Mouse (Mus musculus) neural tube, embryonic 11.5 days (tissue): ENCODE measurements around the gene Slc35a3. TPM values are rescaled to one million over a fixed set of nuclear protein-coding genes. Genes with fewer than 3 reads are reported as not detected.
"Not testable (repeated sequence)": the region's sequence is repeated elsewhere in the genome, so short reads cannot be mapped to it uniquely, and the experiment has no call there.

Experiments
- ATAC-seq: fragments of 200-750 bp; cut with Nextera tagmentation; 2 replicates; pipeline ENCODE4 v1.8.0; 2017; ENCODE audit warnings: moderate number of reproducible peaks, mild to moderate bottlenecking, moderate TSS enrichment, moderate library complexity; ENCODE audit not compliant: insufficient read depth, low FRiP score, low TSS enrichment
- DNase-seq: peaks from one replicate; pipeline ENCODE4 v3.0.0-alpha.2; 2015; ENCODE audit warnings: low spot score
- H3K27ac ChIP-seq: fragments of 300-500 bp; sonication (generic); 2 replicates; pipeline ENCODE4 v1.5.1; 2014; ENCODE audit warnings: low read depth, mild to moderate bottlenecking, low read length
- H3K27me3 ChIP-seq: fragments of 300-500 bp; sonication (generic); 2 replicates; pipeline ENCODE4 v1.6.1; 2014; ENCODE audit warnings: mild to moderate bottlenecking, low read length, mixed read lengths; ENCODE audit not compliant: control insufficient read depth, insufficient read depth
- H3K36me3 ChIP-seq: fragments of 300-500 bp; sonication (generic); 2 replicates; pipeline ENCODE4 v1.6.1; 2014; ENCODE audit warnings: mild to moderate bottlenecking, low read length, moderate library complexity, mixed read lengths; ENCODE audit not compliant: control insufficient read depth, insufficient read depth
- H3K4me1 ChIP-seq: fragments of 300-500 bp; sonication (generic); 2 replicates; pipeline ENCODE4 v1.6.1; 2014; ENCODE audit warnings: low read length, mixed read lengths; ENCODE audit not compliant: control insufficient read depth, insufficient read depth
- H3K4me2 ChIP-seq: fragments of 300-500 bp; sonication (generic); 2 replicates; pipeline ENCODE4 v1.6.1; 2014; ENCODE audit warnings: low read depth, mild to moderate bottlenecking, moderate library complexity
- H3K4me3 ChIP-seq: fragments of 300-500 bp; sonication (generic); 2 replicates; pipeline ENCODE4 v1.5.1; 2014; ENCODE audit warnings: low read depth, low read length
- H3K9ac ChIP-seq: fragments of 300-500 bp; sonication (generic); 2 replicates; pipeline ENCODE4 v1.6.1; 2014; ENCODE audit warnings: mild to moderate bottlenecking, low read length
- H3K9me3 ChIP-seq: fragments of 300-500 bp; sonication (generic); 2 replicates; pipeline ENCODE4 v1.6.1; 2016; ENCODE audit warnings: low read length; ENCODE audit not compliant: control insufficient read depth
- WGBS: fragments of 180-500 bp; shearing (Covaris S2); extraction: QIAGEN DNeasy Blood & Tissue Kit; methylation state at CpG from one replicate; pipeline ENCODE4 v1.1.7; 2014; 5-methylcytosine and 5-hydroxymethylcytosine counted together
- polyA plus RNA-seq: library from polyadenylated mRNA; unstranded; fragments of >200 nt; fragmentation: Nextera tagmentation; extraction: Ambion mirVana; gene quantifications from 2 replicates; pipeline ENCODE4 v1.2.1, GENCODE M21; 2014

Gene Slc35a3
- 8.8 and 8.9 TPM in 2 replicates for polyA plus RNA-seq

DNA sequence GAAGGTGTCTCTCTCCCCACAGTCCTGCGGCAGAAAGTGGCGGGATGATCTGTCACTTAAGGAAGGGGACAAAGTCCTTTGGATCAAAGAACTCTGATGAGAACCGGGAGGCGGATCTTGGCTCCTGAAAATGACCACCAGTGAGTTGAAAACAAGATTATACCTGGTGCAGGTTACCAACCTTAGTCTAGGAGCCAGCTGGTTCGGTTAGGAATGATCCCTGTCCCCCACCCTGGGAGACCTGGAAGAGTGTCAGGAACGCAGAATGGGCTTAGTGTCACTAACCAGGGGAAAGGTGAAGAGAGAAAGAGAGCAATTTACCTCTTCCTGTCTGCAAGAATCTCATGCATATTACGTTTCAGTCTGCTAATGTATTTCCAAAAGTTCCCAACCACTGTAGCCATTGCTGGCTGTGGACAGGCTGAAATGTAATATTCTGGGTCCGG, at the start of gene Slc35a3:
Gene Slc35a3, minus strand, starts transcription at position 396 of the 446 bp plus-strand sequence.
- no peaks in the 10 kb centered on the region for H3K9me3 ChIP-seq
- H3K36me3 ChIP-seq, result no peaks in the 10 kb centered on the region
- H3K4me1 ChIP-seq, result peaks cover 9% of the 10 kb centered on the region
- ATAC-seq (no peak; the same call in 1 of the 2 replicates), DNase-seq (no peak)
- no peaks in the 10 kb centered on the region for H3K27me3 ChIP-seq
- H3K27ac ChIP-seq, result peak within 1 kb of the TSS; percentile 35
- H3K9ac ChIP-seq, result peak within 1 kb of the TSS; percentile 88
- peak within 1 kb of the TSS; percentile 89 for H3K4me3 ChIP-seq
- WGBS, result 4% methylated on average over 8 of the region's 8 CpGs
- H3K4me2 ChIP-seq, result peak within 1 kb of the TSS; percentile 63

DNA sequence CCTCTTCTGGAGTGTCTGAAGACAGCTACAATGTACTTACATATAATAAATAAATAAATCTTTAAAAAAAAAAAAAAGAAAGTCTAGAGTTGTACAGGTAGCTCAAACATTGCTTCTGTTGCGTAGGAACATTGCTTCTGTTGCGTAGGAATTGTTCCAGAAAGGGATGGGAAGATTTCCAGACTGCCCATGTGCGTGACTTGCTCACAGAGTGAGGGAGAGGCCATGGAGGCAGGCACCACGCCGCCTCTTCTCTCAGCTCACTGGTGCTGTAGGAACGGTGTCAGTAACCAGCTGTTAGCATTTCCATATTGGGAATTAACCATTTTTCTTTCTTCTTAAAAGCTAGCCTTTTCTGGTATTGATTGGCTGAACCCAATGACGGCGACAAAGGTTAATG, 40.2 kb upstream of the Slc35a3 start:
- H3K4me2 ChIP-seq, result no peak overlapping the region
- H3K9me3 ChIP-seq, result no peaks in the 10 kb centered on the region
- no peak for ATAC-seq
- no peak overlapping the region for H3K4me3 ChIP-seq
- H3K27ac ChIP-seq, result no peak overlapping the region
- no peaks in the 10 kb centered on the region for H3K27me3 ChIP-seq
- no peak overlapping the region for H3K9ac ChIP-seq
- WGBS, result 94% methylated on average over 8 of the region's 8 CpGs
- H3K36me3 ChIP-seq, result no peaks in the 10 kb centered on the region; the same call in 1 of the 2 replicates
- no peak for DNase-seq
- H3K4me1 ChIP-seq, result no peaks in the 10 kb centered on the region

DNA sequence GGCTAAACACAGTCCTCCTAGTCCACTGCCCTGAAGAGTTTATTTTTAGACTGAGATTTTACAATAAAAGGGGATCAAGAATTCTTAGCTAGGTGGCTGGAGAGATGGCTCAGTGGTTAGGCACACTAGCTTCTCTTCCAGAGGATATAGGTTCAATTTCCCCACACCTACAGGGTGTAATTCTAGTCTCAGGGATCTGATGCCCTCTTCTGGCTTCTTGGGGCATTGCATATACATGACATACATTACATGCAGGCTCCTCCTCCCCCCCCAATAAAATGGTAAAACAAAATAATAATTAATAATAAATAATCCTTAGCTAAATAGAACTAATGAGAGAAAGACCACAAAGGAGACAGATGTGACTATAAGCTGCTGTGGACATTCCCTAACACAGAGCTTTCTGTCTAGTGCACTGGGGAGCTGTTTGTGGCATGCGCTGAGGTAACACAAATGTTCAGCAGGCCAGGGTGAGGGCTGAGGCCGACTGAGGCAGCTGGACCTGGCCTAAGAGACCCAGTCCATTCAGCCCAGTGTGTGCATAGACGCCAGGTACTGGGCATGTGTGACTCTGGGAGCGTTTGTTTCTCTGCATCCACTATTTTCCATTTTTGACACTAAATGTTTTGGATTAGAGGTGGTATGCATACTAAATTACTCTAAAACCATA, 38.7 kb upstream of the Slc35a3 start:
- 80% methylated on average over 4 of the region's 4 CpGs for WGBS
- Histone ChIP-seq H3K4me2 (no peak overlapping the region), H3K27ac (no peak overlapping the region), H3K27me3 (no peaks in the 10 kb centered on the region), H3K9ac (no peak overlapping the region), H3K4me1 (no peaks in the 10 kb centered on the region), H3K36me3 (no peaks in the 10 kb centered on the region; the same call in 1 of the 2 replicates), H3K4me3 (no peak overlapping the region), H3K9me3 (no peaks in the 10 kb centered on the region)
- ATAC-seq (peak; percentile 57; the same call in 1 of the 2 replicates), DNase-seq (peak; percentile 35)

DNA sequence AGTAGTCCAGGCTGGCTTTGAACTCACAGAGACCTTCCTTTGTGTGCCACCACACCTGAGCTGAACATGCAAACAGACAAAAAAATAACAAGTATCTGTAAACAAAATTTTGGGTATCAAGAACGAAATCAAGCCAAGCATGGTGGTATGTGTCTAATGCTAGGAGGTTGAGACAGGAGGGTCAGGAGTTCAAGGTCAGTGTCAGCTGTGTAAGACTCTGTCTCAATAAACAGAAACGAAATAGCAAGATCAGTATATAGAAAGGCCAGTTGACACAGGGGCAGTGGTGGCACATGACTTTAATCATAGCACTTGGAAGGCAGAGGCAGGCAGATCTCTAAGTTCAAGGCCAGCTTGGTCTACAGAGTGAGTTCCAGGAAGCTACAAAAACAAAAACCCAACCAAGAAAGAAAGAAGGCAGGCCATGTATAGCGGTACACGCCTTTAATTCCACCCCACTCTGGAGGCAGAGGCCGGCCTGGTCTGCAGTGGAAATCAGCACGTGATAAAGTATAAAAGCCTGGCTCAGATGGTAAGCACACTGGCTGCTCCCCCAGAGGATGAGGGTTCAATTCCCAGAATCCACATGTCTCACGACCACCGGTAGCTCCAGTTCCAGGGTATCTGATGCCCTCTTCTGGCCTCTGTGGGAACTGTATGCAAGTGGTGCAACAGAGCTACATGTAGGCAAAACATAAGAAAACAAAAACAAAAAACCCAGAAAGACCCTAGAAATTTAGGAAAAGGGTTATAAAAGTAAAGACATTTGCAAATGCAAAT, 36.0 kb upstream of the Slc35a3 start:
- 53% methylated on average over 8 of the region's 8 CpGs for WGBS
- peak; percentile 73 for ATAC-seq
- no peak overlapping the region for H3K4me3 ChIP-seq

DNA sequence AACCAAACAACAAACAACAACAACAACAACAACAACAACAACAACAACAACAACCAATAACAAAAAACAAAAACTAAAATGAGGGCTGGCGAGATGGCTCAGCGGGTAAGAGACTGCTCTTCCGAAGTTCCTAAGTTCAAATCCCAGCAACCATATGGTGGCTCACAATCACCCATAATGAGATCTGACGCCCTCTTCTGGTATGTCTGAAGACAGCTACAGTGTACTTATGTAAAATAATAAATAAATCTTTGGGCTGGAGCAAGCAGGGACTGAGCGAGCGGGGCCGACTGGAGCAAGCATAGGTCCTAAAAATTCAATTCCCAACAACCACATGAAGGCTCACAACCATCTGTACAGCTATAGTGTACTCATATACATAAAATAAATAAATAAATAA, 35.0 kb upstream of the Slc35a3 start:
- H3K4me1 ChIP-seq, H3K36me3 ChIP-seq, H3K4me2 ChIP-seq, ATAC-seq, H3K27me3 ChIP-seq, H3K27ac ChIP-seq, DNase-seq, H3K9ac ChIP-seq, H3K4me3 ChIP-seq, H3K9me3 ChIP-seq: not testable (repeated sequence)
- WGBS, result 89% methylated on average over 7 of the region's 7 CpGs

More for the DNA sequence above, 36.0 kb upstream of the Slc35a3 start:
- Histone ChIP-seq H3K9ac (no peak overlapping the region), H3K4me2 (no peak overlapping the region), H3K27ac (no peak overlapping the region), H3K9me3 (no peaks in the 10 kb centered on the region), H3K27me3 (no peaks in the 10 kb centered on the region), H3K36me3 (no peaks in the 10 kb centered on the region), H3K4me1 (no peaks in the 10 kb centered on the region)
- DNase-seq, result peak; percentile 50

DNA sequence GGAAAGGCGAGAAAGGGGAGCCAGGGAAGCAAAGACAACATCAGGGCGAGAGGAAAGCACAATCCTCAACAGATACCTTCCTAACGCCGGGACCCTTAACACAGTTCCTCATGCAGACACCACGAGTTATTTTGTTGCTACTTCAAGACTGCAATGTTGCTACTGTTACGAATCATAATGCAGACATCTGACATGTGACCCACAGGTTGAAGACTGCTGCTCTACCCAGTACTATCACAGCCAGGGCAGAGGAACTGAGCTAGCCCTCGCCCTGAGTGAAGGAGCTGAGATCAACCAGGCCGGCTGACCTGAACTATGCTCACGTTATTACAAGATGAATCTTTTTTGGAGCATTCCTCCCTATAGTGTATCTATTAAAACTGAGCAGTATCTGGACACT, 28.3 kb upstream of the Slc35a3 start:
- H3K4me2 ChIP-seq, result no peak overlapping the region
- no peaks in the 10 kb centered on the region for H3K36me3 ChIP-seq
- no peak for ATAC-seq
- DNase-seq, result no peak
- H3K4me1 ChIP-seq, result no peaks in the 10 kb centered on the region
- H3K9ac ChIP-seq, result no peak overlapping the region
- 78% methylated on average over 9 of the region's 9 CpGs for WGBS
- no peaks in the 10 kb centered on the region for H3K9me3 ChIP-seq
- H3K27ac ChIP-seq, result no peak overlapping the region
- no peak overlapping the region for H3K4me3 ChIP-seq
- H3K27me3 ChIP-seq, result no peaks in the 10 kb centered on the region

DNA sequence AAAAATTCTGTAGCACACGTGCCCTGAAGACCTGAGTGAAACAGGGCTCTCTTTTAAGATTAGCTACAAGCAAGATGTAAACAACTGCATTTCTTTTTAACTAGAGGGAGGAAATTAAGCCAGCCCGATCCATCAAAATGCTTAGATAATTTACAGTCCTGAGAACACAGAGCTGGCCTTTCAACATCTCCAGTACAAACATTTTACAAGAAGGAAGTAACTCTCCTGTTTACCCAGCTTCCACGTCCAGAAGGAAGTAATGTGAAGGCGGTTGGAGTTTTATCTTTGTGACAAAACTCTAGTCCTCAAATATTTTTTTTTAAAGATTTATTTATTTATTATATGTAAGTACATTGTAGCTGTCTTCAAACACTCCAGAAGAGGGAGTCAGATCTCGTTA, 27.5 kb upstream of the Slc35a3 start:
- Histone ChIP-seq H3K4me2 (no peak overlapping the region), H3K27ac (no peak overlapping the region), H3K36me3 (no peaks in the 10 kb centered on the region), H3K4me1 (no peaks in the 10 kb centered on the region), H3K9ac (no peak overlapping the region), H3K4me3 (no peak overlapping the region), H3K9me3 (no peaks in the 10 kb centered on the region), H3K27me3 (no peaks in the 10 kb centered on the region)
- ATAC-seq (no peak), DNase-seq (no peak)
- WGBS, result 89% methylated on average over 5 of the region's 5 CpGs

DNA sequence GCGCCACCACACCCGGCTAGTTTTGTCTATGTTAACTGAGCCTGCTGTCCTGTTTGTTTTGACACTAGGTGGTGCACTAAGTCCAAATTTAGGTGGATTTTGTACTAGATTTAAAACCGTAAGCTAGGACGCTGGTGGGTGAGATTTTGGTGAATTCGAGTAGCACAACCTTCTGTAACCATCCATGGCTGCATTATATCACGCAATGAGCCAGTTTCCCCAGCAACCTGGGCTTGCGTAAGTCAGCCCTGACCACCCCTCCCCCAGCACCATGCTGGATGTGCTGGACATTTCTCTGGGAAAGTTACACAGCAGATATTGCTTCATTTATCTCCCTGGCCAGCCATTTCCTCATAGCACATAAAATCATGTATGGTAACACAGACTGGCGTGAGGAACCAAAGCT, 24.7 kb upstream of the Slc35a3 start:
- no peak overlapping the region for H3K4me3 ChIP-seq
- no peak overlapping the region for H3K9ac ChIP-seq
- H3K4me2 ChIP-seq, result no peak overlapping the region
- H3K36me3 ChIP-seq, result no peaks in the 10 kb centered on the region
- WGBS, result 76% methylated on average over 8 of the region's 8 CpGs
- no peaks in the 10 kb centered on the region for H3K27me3 ChIP-seq
- ATAC-seq, result no peak
- no peaks in the 10 kb centered on the region for H3K9me3 ChIP-seq
- H3K4me1 ChIP-seq, result no peaks in the 10 kb centered on the region
- DNase-seq, result no peak
- no peak overlapping the region for H3K27ac ChIP-seq
